Mouse (Mus musculus) forebrain, embryonic 13.5 days (tissue): Measurements from ENCODE around the gene Wdr82. TPM values are rescaled to one million over a fixed set of nuclear protein-coding genes. Genes with fewer than 3 reads are reported as not detected.

Experiments
- ATAC-seq: fragments of 200-750 bp; cut with Nextera tagmentation; 2 replicates; pipeline ENCODE4 v1.8.0; 2017
- H3K27ac ChIP-seq: fragments of 300-500 bp; sonication (generic); 2 replicates; pipeline ENCODE4 v1.5.1; 2015; ENCODE audit warnings: inconsistent platforms, mild to moderate bottlenecking, moderate library complexity
- H3K27me3 ChIP-seq: fragments of 300-500 bp; sonication (generic); 2 replicates; pipeline ENCODE4 v1.6.1; 2015; ENCODE audit warnings: mild to moderate bottlenecking, inconsistent platforms
- H3K36me3 ChIP-seq: fragments of 300-500 bp; sonication (generic); 2 replicates; pipeline ENCODE4 v1.6.1; 2015; ENCODE audit warnings: mild to moderate bottlenecking, inconsistent platforms; ENCODE audit not compliant: poor library complexity, severe bottlenecking
- H3K4me1 ChIP-seq: fragments of 300-500 bp; sonication (generic); 2 replicates; pipeline ENCODE4 v1.6.1; 2015; ENCODE audit warnings: inconsistent platforms
- H3K4me2 ChIP-seq: fragments of 300-500 bp; sonication (generic); 2 replicates; pipeline ENCODE4 v1.6.1; 2015; ENCODE audit warnings: inconsistent platforms, mild to moderate bottlenecking, moderate library complexity
- H3K4me3 ChIP-seq: fragments of 300-500 bp; sonication (generic); 2 replicates; pipeline ENCODE4 v1.5.1; 2015; ENCODE audit warnings: mild to moderate bottlenecking, inconsistent platforms
- H3K9ac ChIP-seq: fragments of 300-500 bp; sonication (generic); 2 replicates; pipeline ENCODE4 v1.6.1; 2015; ENCODE audit warnings: mild to moderate bottlenecking, inconsistent platforms
- H3K9me3 ChIP-seq: fragments of 300-500 bp; sonication (generic); replicated peaks from 2 replicates; pipeline ENCODE4 v1.6.1; 2016; ENCODE audit warnings: inconsistent platforms
- WGBS: fragments of 180-500 bp; shearing (Covaris S2); methylation state at CpG from one replicate; pipeline ENCODE4 v1.1.7; 2015; 5-methylcytosine and 5-hydroxymethylcytosine counted together
- polyA plus RNA-seq: library from polyadenylated mRNA; unstranded; fragments of >200 nt; fragmentation: Nextera tagmentation; extraction: Ambion mirVana; gene quantifications from 2 replicates; pipeline ENCODE4 v1.2.1, GENCODE M21; 2015

The Wdr82 gene
- 33.8 and 40.1 TPM in 2 replicates for polyA plus RNA-seq

GRCm38 (mm10) chr9:106170556-106171345, at the start of gene Wdr82:
Gene Wdr82 (plus strand): TSS chr9:106170928.
- H3K4me1 ChIP-seq = peaks cover 40% of the 10 kb centered on the region
- WGBS = under 1% methylated on average over 73 of the region's 81 CpGs
- ATAC-seq = peak; percentile 94
- no peaks in the 10 kb centered on the region for H3K9me3 ChIP-seq
- peak within 1 kb of the TSS; percentile 91 for H3K9ac ChIP-seq
- H3K4me3 ChIP-seq = peak within 1 kb of the TSS; percentile 80
- 0 out of 2 replicates have a peak, but pooled peaks cover 4% of the 10 kb centered on the region for H3K36me3 ChIP-seq
- no peaks in the 10 kb centered on the region for H3K27me3 ChIP-seq
- peak within 1 kb of the TSS; percentile 83 for H3K4me2 ChIP-seq
- H3K27ac ChIP-seq = peak within 1 kb of the TSS; percentile 96

- no peak overlapping the region for H3K4me2 ChIP-seq
- no peaks in the 10 kb centered on the region for H3K36me3 ChIP-seq
- H3K27me3 ChIP-seq = no peaks in the 10 kb centered on the region
- H3K27ac ChIP-seq = no peak overlapping the region
- 48% methylated on average over 4 of the region's 4 CpGs for WGBS
- H3K9me3 ChIP-seq = no peaks in the 10 kb centered on the region
- no peak overlapping the region for H3K4me3 ChIP-seq
- no peak overlapping the region for H3K9ac ChIP-seq
- H3K4me1 ChIP-seq = peaks cover 34% of the 10 kb centered on the region
- ATAC-seq = no peak
Observed at GRCm38 (mm10) chr9:106123599-106123998, 47.1 kb upstream of the Wdr82 start.

- Histone ChIP-seq H3K4me3 (no peak overlapping the region), H3K9me3 (no peaks in the 10 kb centered on the region), H3K4me1 (peaks cover 32% of the 10 kb centered on the region), H3K9ac (peak overlapping the region; percentile 30; the same call in 1 of the 2 replicates), H3K36me3 (no peaks in the 10 kb centered on the region), H3K27me3 (no peaks in the 10 kb centered on the region), H3K27ac (peak overlapping the region; percentile 97), H3K4me2 (peak overlapping the region; percentile 42)
- peak; percentile 95 for ATAC-seq
- WGBS = 0% methylated on average over 2 of the region's 2 CpGs
Observed at GRCm38 (mm10) chr9:106126786-106127251, 43.9 kb upstream of the Wdr82 start.

- no peaks in the 10 kb centered on the region for H3K27me3 ChIP-seq
- H3K4me1 ChIP-seq = peaks cover 32% of the 10 kb centered on the region
- no peaks in the 10 kb centered on the region for H3K9me3 ChIP-seq
- H3K9ac ChIP-seq = no peak overlapping the region
- no peak overlapping the region for H3K4me2 ChIP-seq
- H3K36me3 ChIP-seq = no peaks in the 10 kb centered on the region
- no peak for ATAC-seq
- H3K27ac ChIP-seq = no peak overlapping the region
- WGBS = 89% methylated on average over 2 of the region's 2 CpGs
- no peak overlapping the region for H3K4me3 ChIP-seq
Observed at GRCm38 (mm10) chr9:106129072-106129471, 41.7 kb upstream of the Wdr82 start.

GRCm38 (mm10) chr9:106130250-106130649, 40.5 kb upstream of the Wdr82 start:
- Histone ChIP-seq H3K4me3 (no peak overlapping the region), H3K4me2 (no peak overlapping the region), H3K9ac (no peak overlapping the region), H3K27ac (no peak overlapping the region), H3K27me3 (peaks cover 4% of the 10 kb centered on the region), H3K4me1 (peaks cover 32% of the 10 kb centered on the region), H3K9me3 (no peaks in the 10 kb centered on the region), H3K36me3 (no peaks in the 10 kb centered on the region)
- ATAC-seq = no peak
- WGBS = 90% methylated on average over 7 of the region's 7 CpGs

GRCm38 (mm10) chr9:106137671-106138216, 33.0 kb upstream of the Wdr82 start:
- no peak for ATAC-seq

GRCm38 (mm10) chr9:106139763-106140162, 31.0 kb upstream of the Wdr82 start:
- Histone ChIP-seq H3K4me1 (peaks cover 43% of the 10 kb centered on the region), H3K9ac (no peak overlapping the region), H3K27me3 (peaks cover 52% of the 10 kb centered on the region), H3K4me3 (no peak overlapping the region), H3K4me2 (peak overlapping the region; percentile 10; the same call in 1 of the 2 replicates), H3K9me3 (no peaks in the 10 kb centered on the region), H3K27ac (peak overlapping the region; percentile 37; the same call in 1 of the 2 replicates), H3K36me3 (no peaks in the 10 kb centered on the region)
- ATAC-seq = peak; percentile 69
- WGBS = 17% methylated on average over 10 of the region's 10 CpGs

More at GRCm38 (mm10) chr9:106137671-106138216, 33.0 kb upstream of the Wdr82 start:
- Histone ChIP-seq H3K27me3 (peaks cover 44% of the 10 kb centered on the region), H3K4me2 (no peak overlapping the region), H3K27ac (no peak overlapping the region), H3K36me3 (no peaks in the 10 kb centered on the region), H3K4me3 (no peak overlapping the region), H3K9ac (no peak overlapping the region), H3K4me1 (peaks cover 31% of the 10 kb centered on the region), H3K9me3 (no peaks in the 10 kb centered on the region)
- WGBS = 33% methylated on average over 10 of the region's 10 CpGs

- Histone ChIP-seq H3K4me1 (peaks cover 44% of the 10 kb centered on the region), H3K9ac (no peak overlapping the region), H3K4me2 (no peak overlapping the region), H3K4me3 (no peak overlapping the region), H3K27me3 (peaks cover 71% of the 10 kb centered on the region), H3K27ac (no peak overlapping the region), H3K9me3 (no peaks in the 10 kb centered on the region), H3K36me3 (no peaks in the 10 kb centered on the region)
- 71% methylated on average over 12 of the region's 12 CpGs for WGBS
- ATAC-seq = no peak
Observed at GRCm38 (mm10) chr9:106141955-106142354, 28.8 kb upstream of the Wdr82 start.

GRCm38 (mm10) chr9:106144176-106144575, 26.6 kb upstream of the Wdr82 start:
- ATAC-seq = peak; percentile 65
- no peak overlapping the region for H3K27ac ChIP-seq
- 23% methylated on average over 7 of the region's 7 CpGs for WGBS
- peaks cover 55% of the 10 kb centered on the region for H3K4me1 ChIP-seq
- H3K9me3 ChIP-seq = no peaks in the 10 kb centered on the region
- H3K9ac ChIP-seq = no peak overlapping the region
- no peak overlapping the region for H3K4me2 ChIP-seq
- H3K27me3 ChIP-seq = peaks cover 63% of the 10 kb centered on the region
- H3K4me3 ChIP-seq = no peak overlapping the region
- H3K36me3 ChIP-seq = no peaks in the 10 kb centered on the region

GRCm38 (mm10) chr9:106145582-106145981, 25.1 kb upstream of the Wdr82 start:
- no peak overlapping the region for H3K4me2 ChIP-seq
- peak; percentile 30; the same call in 1 of the 2 replicates for ATAC-seq
- H3K4me1 ChIP-seq = peaks cover 55% of the 10 kb centered on the region
- H3K9me3 ChIP-seq = no peaks in the 10 kb centered on the region
- H3K27me3 ChIP-seq = peaks cover 75% of the 10 kb centered on the region
- no peak overlapping the region for H3K27ac ChIP-seq
- no peak overlapping the region for H3K9ac ChIP-seq
- H3K36me3 ChIP-seq = 0 out of 2 replicates have a peak, but pooled peaks cover 3% of the 10 kb centered on the region
- WGBS = 84% methylated on average over 2 of the region's 2 CpGs
- no peak overlapping the region for H3K4me3 ChIP-seq

GRCm38 (mm10) chr9:106147281-106147680, 23.4 kb upstream of the Wdr82 start:
- Histone ChIP-seq H3K9me3 (no peaks in the 10 kb centered on the region), H3K27ac (peak overlapping the region; percentile 91), H3K9ac (peak overlapping the region; percentile 92), H3K36me3 (peaks cover 15% of the 10 kb centered on the region), H3K4me1 (peaks cover 56% of the 10 kb centered on the region), H3K4me2 (peak overlapping the region; percentile 69), H3K27me3 (peaks cover 62% of the 10 kb centered on the region), H3K4me3 (peak overlapping the region; percentile 67)
- ATAC-seq = no peak
- 35% methylated on average over 5 of the region's 5 CpGs for whole genome bisulfite sequencing

- no peaks in the 10 kb centered on the region for H3K9me3 ChIP-seq
- H3K4me2 ChIP-seq = peak overlapping the region; percentile 69
- peak overlapping the region; percentile 91 for H3K27ac ChIP-seq
- H3K9ac ChIP-seq = peak overlapping the region; percentile 92
- 2% methylated on average over 10 of the region's 10 CpGs for WGBS
- peak overlapping the region; percentile 67 for H3K4me3 ChIP-seq
- H3K4me1 ChIP-seq = peaks cover 56% of the 10 kb centered on the region
- peak; percentile 59 for ATAC-seq
- peaks cover 56% of the 10 kb centered on the region for H3K27me3 ChIP-seq
- H3K36me3 ChIP-seq = peaks cover 21% of the 10 kb centered on the region
Observed at GRCm38 (mm10) chr9:106147851-106148431, 22.8 kb upstream of the Wdr82 start.
